Mouse (Mus musculus) forebrain, embryonic 12.5 days (tissue): ENCODE results near the gene Ano6. TPM values are rescaled to one million over a fixed set of nuclear protein-coding genes. Genes with fewer than 3 reads are reported as not detected.

Experiments
- ATAC-seq: fragments of 200-750 bp; cut with Nextera tagmentation; 2 replicates; pipeline ENCODE4 v1.8.0; 2017; ENCODE audit warnings: moderate TSS enrichment; ENCODE audit not compliant: low FRiP score
- H3K27ac ChIP-seq: fragments of 300-500 bp; sonication (generic); 2 replicates; pipeline ENCODE4 v1.5.1; 2016; ENCODE audit warnings: mild to moderate bottlenecking
- H3K27me3 ChIP-seq: fragments of 300-500 bp; sonication (generic); 2 replicates; pipeline ENCODE4 v1.6.1; 2016; ENCODE audit warnings: mild to moderate bottlenecking
- H3K36me3 ChIP-seq: fragments of 300-500 bp; sonication (generic); replicated peaks from 2 replicates; pipeline ENCODE4 v1.6.1; 2016; ENCODE audit warnings: mild to moderate bottlenecking
- H3K4me1 ChIP-seq: fragments of 300-500 bp; sonication (generic); 2 replicates; pipeline ENCODE4 v1.6.1; 2016
- H3K4me2 ChIP-seq: fragments of 300-500 bp; sonication (generic); 2 replicates; pipeline ENCODE4 v1.6.1; 2016; ENCODE audit warnings: mild to moderate bottlenecking, moderate library complexity
- H3K4me3 ChIP-seq: fragments of 300-500 bp; sonication (generic); replicated peaks from 2 replicates; pipeline ENCODE4 v1.5.1; 2016; ENCODE audit warnings: mild to moderate bottlenecking
- H3K9ac ChIP-seq: fragments of 300-500 bp; sonication (generic); 2 replicates; pipeline ENCODE4 v1.6.1; 2016; ENCODE audit warnings: mild to moderate bottlenecking
- H3K9me3 ChIP-seq: fragments of 300-500 bp; sonication (generic); 2 replicates; pipeline ENCODE4 v1.6.1; 2016
- WGBS: fragments of 180-500 bp; shearing (Covaris S2); methylation state at CpG from one replicate; pipeline ENCODE4 v1.1.7; 2016; 5-methylcytosine and 5-hydroxymethylcytosine counted together
- polyA plus RNA-seq: library from polyadenylated mRNA; unstranded; fragments of >200 nt; fragmentation: Nextera tagmentation; extraction: Ambion mirVana; gene quantifications from 2 replicates; pipeline ENCODE4 v1.2.1, GENCODE M21; 2016

Gene Ano6
- 34.6 and 36.3 TPM in 2 replicates for polyA plus RNA-seq

DNA sequence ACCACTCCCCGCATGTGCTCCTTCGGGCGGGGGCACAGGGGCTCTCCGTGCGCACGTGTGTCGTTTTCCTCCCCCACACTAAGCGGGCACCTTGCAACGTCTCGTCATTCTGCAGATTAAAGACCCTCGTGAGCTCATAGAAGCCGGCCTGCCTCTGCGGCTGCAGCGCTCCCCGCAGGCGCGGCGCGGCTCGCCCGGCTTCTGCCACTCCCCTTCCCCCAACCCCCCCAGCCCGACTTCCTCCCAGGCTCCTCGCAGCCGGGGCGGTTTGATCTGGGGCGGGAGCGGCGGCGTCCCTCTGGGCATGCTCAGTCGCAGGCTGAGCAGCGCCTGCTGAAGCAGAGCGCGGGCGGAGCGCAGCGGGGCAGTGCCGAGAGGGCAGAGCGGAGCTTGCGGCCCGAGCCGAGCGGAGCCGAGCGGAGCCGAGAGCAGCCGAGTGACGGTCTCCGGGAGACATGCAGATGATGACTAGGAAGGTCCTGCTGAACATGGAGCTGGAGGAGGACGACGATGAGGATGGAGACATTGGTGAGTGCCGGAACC lies at the start of gene Ano6:
Ano6 (plus strand) TSS at position 315 of the 543 bp plus-strand sequence.
- H3K27ac ChIP-seq: peak within 1 kb of the TSS; percentile 66
- WGBS: under 1% methylated on average over 51 of the region's 51 CpGs

DNA sequence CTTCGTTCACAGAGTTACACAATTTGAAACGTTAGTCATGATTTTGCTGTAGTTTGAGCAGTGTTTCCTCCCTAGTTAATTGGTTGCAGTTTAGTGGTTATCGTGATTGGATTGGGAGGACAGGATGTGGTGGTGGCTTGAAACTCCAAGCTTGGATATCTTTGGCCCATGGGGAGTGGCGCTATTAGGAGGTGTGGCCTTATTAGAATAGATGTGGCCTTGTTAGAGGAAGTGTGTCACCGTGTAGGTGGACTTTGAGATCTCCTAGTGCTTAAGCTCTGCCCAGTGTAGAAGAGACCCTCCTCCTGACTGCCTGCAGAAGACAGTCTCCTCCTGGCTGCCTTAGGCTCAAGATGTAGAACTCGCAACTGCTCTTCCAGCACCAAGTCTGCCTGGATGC lies 47.7 kb upstream of the Ano6 start:
- WGBS: 89% methylated on average over 6 of the region's 6 CpGs
- no peak for ATAC-seq
- no peaks in the 10 kb centered on the region for H3K36me3 ChIP-seq
- no peaks in the 10 kb centered on the region for H3K27me3 ChIP-seq
- H3K4me1 ChIP-seq: no peaks in the 10 kb centered on the region
- no peak overlapping the region for H3K9ac ChIP-seq
- no peak overlapping the region for H3K4me2 ChIP-seq
- H3K27ac ChIP-seq: no peak overlapping the region
- H3K9me3 ChIP-seq: no peaks in the 10 kb centered on the region
- H3K4me3 ChIP-seq: no peak overlapping the region

More for the DNA sequence above, at the start of gene Ano6:
- peak; percentile 97 for ATAC-seq
- H3K36me3 ChIP-seq: no peaks in the 10 kb centered on the region; the same call in 1 of the 2 replicates
- 0 out of 2 replicates have a peak, but pooled peaks cover 9% of the 10 kb centered on the region for H3K27me3 ChIP-seq
- peaks cover 23% of the 10 kb centered on the region for H3K4me1 ChIP-seq
- H3K9ac ChIP-seq: peak within 1 kb of the TSS; percentile 82
- no peaks in the 10 kb centered on the region for H3K9me3 ChIP-seq
- peak within 1 kb of the TSS; percentile 72 for H3K4me3 ChIP-seq
- peak within 1 kb of the TSS; percentile 71 for H3K4me2 ChIP-seq

DNA sequence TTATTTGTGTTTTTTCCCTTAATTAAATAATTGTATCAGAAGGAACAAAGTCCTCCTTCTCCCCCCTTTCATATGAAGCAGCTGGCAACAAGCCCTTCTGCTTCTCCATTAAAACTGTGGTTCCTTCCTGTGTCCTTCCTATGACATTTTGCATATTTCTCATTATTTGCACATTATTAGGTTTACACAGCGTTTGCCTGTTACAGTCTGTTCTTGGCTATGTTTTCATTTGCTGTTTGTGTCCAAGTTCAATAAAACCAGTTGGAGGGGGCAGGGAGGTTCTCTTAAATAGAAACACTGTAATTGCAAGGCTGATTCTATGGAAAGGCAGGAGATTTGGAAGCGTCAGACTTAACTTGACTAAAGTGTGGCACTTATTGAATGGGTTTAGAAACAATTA lies 46.8 kb upstream of the Ano6 start:
- H3K4me2 ChIP-seq: no peak overlapping the region
- no peaks in the 10 kb centered on the region for H3K4me1 ChIP-seq
- 81% methylated on average over 2 of the region's 2 CpGs for WGBS
- no peak overlapping the region for H3K9ac ChIP-seq
- no peak overlapping the region for H3K4me3 ChIP-seq
- H3K9me3 ChIP-seq: no peaks in the 10 kb centered on the region
- no peaks in the 10 kb centered on the region for H3K27me3 ChIP-seq
- ATAC-seq: no peak
- no peaks in the 10 kb centered on the region for H3K36me3 ChIP-seq
- H3K27ac ChIP-seq: no peak overlapping the region

DNA sequence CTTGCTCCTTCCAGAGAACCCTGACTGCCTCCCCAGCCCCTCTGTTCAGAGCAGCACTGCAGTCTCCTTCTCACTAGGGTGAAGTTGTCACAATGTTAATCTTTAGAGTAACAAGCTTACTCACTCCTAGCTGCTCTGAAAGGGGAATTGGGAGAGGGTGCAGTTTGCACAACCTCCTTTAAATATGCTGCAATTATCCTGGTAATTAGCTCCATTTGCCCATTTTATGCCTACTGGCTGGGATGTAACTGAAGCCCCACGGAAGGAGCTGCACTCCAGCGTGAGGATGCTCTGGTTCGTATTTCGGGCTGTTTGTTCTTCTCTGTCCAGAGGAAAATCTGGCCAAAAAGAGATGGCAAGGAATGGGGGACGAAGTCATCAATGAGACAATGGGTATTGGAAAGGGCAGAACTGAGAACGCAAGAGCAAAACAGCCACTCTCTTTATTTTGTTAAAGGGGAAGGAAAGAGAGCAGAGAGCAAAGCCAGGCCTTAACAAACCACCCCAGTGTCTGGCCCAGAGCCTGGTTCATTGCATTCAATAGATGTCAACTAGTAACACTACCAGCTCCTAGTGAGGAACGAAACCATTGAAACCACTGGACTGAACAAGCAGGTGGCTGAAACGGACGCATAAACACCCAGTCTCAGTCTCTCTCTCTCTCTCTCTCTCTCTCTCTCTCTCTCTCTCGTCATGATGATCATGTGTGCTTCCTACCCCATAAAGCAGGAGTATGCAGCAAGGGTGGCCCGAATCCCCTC lies 45.1 kb upstream of the Ano6 start:
- Histone ChIP-seq H3K4me1 (no peaks in the 10 kb centered on the region), H3K9me3 (no peaks in the 10 kb centered on the region), H3K27me3 (no peaks in the 10 kb centered on the region), H3K4me2 (no peak overlapping the region), H3K4me3 (no peak overlapping the region), H3K9ac (no peak overlapping the region), H3K27ac (no peak overlapping the region), H3K36me3 (no peaks in the 10 kb centered on the region)
- no peak for ATAC-seq
- WGBS: 51% methylated on average over 11 of the region's 11 CpGs

DNA sequence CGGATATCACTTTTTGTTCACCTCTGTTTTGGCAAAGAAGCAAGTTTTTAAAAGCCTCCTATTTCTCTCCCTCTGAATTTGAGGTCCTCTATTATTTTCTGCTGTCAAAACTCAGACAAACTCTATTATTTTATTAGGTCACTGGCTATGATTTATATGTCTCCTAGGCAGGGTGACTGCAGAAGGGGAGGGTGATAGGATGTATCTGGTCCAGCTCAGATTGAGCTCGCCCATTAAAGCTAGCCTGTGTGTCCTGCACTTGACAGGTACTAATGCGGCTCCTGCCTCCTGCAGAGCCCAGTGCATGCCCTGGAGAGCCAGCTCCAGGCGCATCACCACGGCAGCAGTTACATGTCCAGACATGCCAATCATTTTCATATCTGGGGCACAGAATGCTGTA lies 44.1 kb upstream of the Ano6 start:
- no peaks in the 10 kb centered on the region for H3K36me3 ChIP-seq

DNA sequence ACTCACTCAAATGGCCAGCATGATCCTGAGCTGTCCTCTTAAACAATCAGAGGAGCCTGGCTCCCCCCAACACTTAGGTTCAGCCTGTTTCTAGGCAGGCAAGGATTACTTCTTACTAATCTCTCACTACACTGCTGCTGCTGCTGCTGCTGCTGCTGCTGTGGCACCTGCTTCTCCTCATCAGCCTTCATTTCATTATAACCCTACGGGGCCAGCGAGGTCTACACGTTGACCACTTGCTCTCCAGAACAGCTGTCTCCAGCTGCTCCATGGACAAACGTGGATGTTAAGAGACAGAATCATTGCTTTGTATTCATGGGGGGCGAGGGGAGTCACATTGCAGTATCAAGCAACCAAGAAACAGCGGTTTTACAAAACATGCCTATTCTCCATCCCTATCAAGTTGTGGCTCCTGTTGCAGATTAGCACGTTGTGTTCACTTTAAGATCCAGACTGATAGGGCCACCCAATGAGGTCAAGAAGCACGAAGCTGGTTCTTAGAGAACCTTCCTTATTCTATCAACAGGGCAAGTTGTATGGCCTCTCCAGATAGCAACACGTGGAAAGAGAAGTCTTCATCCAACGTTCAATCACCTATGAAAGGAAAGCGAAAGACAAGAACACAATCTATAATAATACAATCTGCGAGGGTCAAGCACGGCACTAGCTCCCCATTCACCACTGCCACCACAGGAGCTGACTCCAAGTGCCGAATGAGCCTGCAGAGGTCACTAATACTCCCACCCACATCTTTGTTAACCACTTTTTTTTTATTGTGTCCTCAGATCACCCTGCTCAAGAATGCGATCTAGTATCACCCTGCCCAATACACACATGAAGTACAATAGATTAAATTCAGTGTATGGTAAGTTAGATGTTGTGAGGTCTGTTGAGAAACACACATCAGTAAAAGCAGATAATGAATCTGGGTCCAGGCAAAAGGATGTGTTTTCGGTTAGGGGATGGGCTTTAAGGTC lies 43.4 kb upstream of the Ano6 start:
- no peak overlapping the region for H3K27ac ChIP-seq
- no peak overlapping the region for H3K4me3 ChIP-seq
- H3K36me3 ChIP-seq: no peaks in the 10 kb centered on the region
- no peak overlapping the region for H3K9ac ChIP-seq
- H3K4me1 ChIP-seq: no peaks in the 10 kb centered on the region
- H3K4me2 ChIP-seq: no peak overlapping the region
- no peaks in the 10 kb centered on the region for H3K9me3 ChIP-seq
- 89% methylated on average over 16 of the region's 16 CpGs for WGBS
- no peaks in the 10 kb centered on the region for H3K27me3 ChIP-seq
- ATAC-seq: no peak

More for the DNA sequence above, 44.1 kb upstream of the Ano6 start:
- H3K4me3 ChIP-seq: no peak overlapping the region
- H3K9me3 ChIP-seq: no peaks in the 10 kb centered on the region
- H3K9ac ChIP-seq: no peak overlapping the region
- H3K4me2 ChIP-seq: no peak overlapping the region
- no peak for ATAC-seq
- 83% methylated on average over 5 of the region's 5 CpGs for WGBS
- no peaks in the 10 kb centered on the region for H3K4me1 ChIP-seq
- H3K27me3 ChIP-seq: no peaks in the 10 kb centered on the region
- no peak overlapping the region for H3K27ac ChIP-seq

DNA sequence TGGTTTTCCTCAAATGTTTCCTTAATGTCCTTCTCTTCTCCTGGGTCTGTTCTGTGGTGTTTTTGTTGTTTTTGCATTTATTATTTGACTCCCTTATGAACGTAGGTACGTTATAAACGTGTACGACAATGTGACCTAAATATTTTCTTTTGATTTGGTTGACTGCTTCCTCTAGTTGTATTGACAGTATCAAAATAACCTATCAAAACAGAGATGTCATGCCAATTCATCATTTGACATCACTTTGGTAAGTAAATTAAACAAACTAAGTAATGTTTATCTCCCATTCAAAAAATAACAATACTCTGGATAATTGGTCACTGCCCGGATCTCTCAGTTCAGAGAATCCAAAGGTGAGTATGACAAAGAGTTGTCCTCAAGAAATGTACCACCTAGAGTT lies 41.4 kb upstream of the Ano6 start:
- no peak overlapping the region for H3K4me2 ChIP-seq
- H3K9me3 ChIP-seq: no peaks in the 10 kb centered on the region
- no peaks in the 10 kb centered on the region for H3K27me3 ChIP-seq
- no peaks in the 10 kb centered on the region for H3K4me1 ChIP-seq
- 91% methylated on average over 5 of the region's 5 CpGs for WGBS
- no peak overlapping the region for H3K4me3 ChIP-seq
- no peak for ATAC-seq
- no peak overlapping the region for H3K9ac ChIP-seq
- no peak overlapping the region for H3K27ac ChIP-seq
- H3K36me3 ChIP-seq: no peaks in the 10 kb centered on the region

DNA sequence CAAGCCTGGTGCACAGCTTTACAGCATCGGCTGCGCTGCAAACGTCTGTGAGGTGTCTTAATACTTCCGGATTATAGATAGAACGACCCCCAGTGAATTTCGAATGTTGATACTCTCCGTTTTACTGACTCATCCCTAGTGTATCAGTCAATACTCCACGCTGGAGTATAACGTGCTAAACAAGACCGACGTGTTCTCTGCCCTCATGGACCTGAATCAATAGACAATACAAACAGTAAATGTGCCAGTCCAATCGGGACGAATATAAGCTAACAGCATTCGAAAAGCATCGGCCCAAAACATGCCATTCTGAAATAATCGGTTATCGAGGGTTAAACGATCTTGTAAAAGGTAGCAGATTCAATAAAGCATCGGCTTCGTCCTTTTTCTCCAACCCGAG lies 40.6 kb upstream of the Ano6 start:
- no peak overlapping the region for H3K4me3 ChIP-seq
- H3K9ac ChIP-seq: no peak overlapping the region
- no peaks in the 10 kb centered on the region for H3K36me3 ChIP-seq
- WGBS: 93% methylated on average over 21 of the region's 21 CpGs
- no peaks in the 10 kb centered on the region for H3K9me3 ChIP-seq
- H3K4me2 ChIP-seq: no peak overlapping the region
- H3K27me3 ChIP-seq: no peaks in the 10 kb centered on the region
- ATAC-seq: no peak
- no peak overlapping the region for H3K27ac ChIP-seq
- no peaks in the 10 kb centered on the region for H3K4me1 ChIP-seq

DNA sequence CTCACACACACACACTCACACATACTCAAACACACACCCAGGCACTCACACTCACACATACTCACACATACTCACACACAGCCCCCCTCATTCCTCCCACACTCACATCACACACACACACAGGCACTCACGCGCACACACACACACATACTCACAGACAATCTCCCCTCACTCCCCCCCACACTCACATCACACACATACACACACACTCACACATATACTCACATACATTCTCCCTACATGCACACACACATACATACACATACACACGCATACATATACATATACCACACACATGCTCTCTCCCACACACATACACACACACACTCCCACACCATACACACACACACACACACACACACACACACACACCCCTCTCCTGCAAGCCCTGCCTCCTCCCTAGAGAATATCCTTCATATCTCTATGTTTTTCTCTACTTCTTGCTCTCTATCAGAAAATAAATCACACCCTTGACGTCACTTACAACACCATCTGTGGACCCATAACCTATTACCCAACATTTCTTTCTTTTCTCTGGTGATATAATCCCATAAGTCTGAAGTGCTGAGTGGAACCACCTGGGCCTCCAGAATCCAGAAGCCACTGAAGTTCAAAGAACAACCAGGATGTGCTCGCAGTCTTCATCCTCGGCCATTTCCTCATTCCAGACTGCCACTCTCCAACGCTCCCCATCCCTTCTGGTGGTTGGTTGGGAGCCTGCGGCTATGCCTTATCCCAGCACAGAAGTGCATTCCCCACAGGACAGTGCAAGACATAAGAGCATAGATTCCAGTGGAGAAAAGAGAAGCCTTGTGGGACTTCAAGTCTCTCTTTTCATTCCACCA lies 38.6 kb upstream of the Ano6 start:
- H3K4me1 ChIP-seq: no peaks in the 10 kb centered on the region
- no peak overlapping the region for H3K27ac ChIP-seq
- H3K27me3 ChIP-seq: no peaks in the 10 kb centered on the region
- H3K36me3 ChIP-seq: no peaks in the 10 kb centered on the region
- no peaks in the 10 kb centered on the region for H3K9me3 ChIP-seq
- no peak overlapping the region for H3K4me3 ChIP-seq
- no peak for ATAC-seq
- no peak overlapping the region for H3K9ac ChIP-seq
- H3K4me2 ChIP-seq: no peak overlapping the region
- 92% methylated on average over 8 of the region's 8 CpGs for WGBS

DNA sequence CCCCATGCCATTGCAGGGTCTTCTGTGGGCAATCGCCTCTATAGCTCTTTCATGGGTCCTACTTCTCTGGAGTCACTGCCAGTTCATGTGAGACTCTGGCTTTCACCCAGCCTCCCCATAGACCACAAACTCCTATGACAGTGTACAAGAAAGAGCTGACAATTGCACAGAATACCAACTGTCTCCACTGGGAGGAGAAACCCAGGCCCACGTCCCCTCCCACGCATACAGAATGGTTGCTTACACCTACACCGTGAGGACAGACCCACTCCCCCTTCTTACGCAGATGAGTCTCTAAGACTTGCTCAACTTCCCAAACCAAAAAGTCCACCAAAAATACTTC lies 38.0 kb upstream of the Ano6 start:
- no peak overlapping the region for H3K4me2 ChIP-seq
- H3K9me3 ChIP-seq: no peaks in the 10 kb centered on the region
- 97% methylated on average over 5 of the region's 5 CpGs for WGBS
- no peak overlapping the region for H3K9ac ChIP-seq
- no peak overlapping the region for H3K4me3 ChIP-seq
- no peak overlapping the region for H3K27ac ChIP-seq
- ATAC-seq: no peak
- no peaks in the 10 kb centered on the region for H3K36me3 ChIP-seq
- no peaks in the 10 kb centered on the region for H3K4me1 ChIP-seq
- no peaks in the 10 kb centered on the region for H3K27me3 ChIP-seq

DNA sequence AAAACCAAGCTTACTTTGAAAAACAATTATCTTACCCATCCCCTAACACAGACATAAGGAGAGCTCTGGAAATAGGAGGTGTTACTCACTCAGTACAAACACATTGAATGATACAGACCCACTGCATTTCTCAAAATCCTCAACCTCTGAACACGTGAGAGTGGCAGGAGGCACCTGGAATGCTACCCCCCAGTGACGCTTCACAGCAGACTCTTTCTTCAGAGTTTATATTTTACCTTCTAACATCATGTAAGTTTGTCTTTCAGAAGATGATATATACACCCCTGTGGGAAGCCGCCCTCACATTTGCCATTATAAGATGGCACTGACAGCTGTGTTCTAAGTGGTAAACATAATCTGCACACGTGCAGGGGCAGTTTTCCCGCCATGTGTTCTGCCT lies 37.6 kb upstream of the Ano6 start:
- Histone ChIP-seq H3K4me1 (no peaks in the 10 kb centered on the region), H3K27ac (no peak overlapping the region), H3K36me3 (no peaks in the 10 kb centered on the region), H3K4me3 (no peak overlapping the region), H3K27me3 (no peaks in the 10 kb centered on the region), H3K9ac (no peak overlapping the region), H3K4me2 (no peak overlapping the region), H3K9me3 (no peaks in the 10 kb centered on the region)
- 78% methylated on average over 5 of the region's 5 CpGs for WGBS
- ATAC-seq: no peak

DNA sequence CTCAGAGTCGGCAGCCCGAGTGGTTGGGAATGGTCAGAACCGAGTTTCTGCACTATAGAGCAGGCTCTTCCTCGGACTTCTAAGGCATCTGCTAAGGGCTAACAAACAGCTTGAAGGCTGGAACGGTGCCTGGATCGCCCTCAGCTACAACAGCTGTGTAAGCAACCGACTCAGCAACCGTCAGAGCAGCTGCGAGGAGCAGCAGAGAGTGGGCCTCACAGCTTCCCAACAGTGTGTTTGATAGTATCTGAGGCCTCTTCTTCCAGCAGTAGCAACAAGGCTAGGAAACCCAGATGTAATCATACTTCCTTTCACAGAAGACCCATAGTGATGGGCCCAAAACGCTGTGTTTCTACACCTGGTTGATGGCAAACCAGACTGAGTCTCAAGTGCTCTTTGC lies 33.5 kb upstream of the Ano6 start:
- Histone ChIP-seq H3K27ac (no peak overlapping the region), H3K4me1 (no peaks in the 10 kb centered on the region), H3K36me3 (no peaks in the 10 kb centered on the region), H3K9ac (no peak overlapping the region), H3K4me3 (no peak overlapping the region), H3K9me3 (no peaks in the 10 kb centered on the region), H3K4me2 (no peak overlapping the region), H3K27me3 (no peaks in the 10 kb centered on the region; the same call in 1 of the 2 replicates)
- ATAC-seq: no peak
- 76% methylated on average over 10 of the region's 10 CpGs for WGBS
